Mouse (Mus musculus) ES-E14 (cell line): ENCODE results near the gene Fbxl5. TPM values are rescaled to one million over a fixed set of nuclear protein-coding genes. Genes with fewer than 3 reads are reported as not detected.

Experiments
- DNase-seq: peaks from one replicate; pipeline ENCODE4 v3.0.0-alpha.2; 2013; ENCODE audit warnings: low read depth, low spot score
- H3K27ac ChIP-seq: 2 replicates; pipeline ENCODE4 v1.5.1; 2012; ENCODE audit warnings: low read depth, mild to moderate bottlenecking, low read length, moderate library complexity, mixed read lengths; ENCODE audit not compliant: poor library complexity, insufficient read depth, severe bottlenecking
- H3K36me3 ChIP-seq: 2 replicates; pipeline ENCODE4 v1.6.1; 2012; ENCODE audit warnings: mild to moderate bottlenecking, low read length, moderate library complexity, mixed read lengths; ENCODE audit not compliant: control insufficient read depth, poor library complexity, insufficient read depth, severe bottlenecking
- H3K4me1 ChIP-seq, 2 experiments: fragments of 150-350 bp in 1 of 2; sonication (generic) in 1 of 2; 2 replicates each; pipeline ENCODE4 v1.6.1; 2012; ENCODE audit warnings: low read length in 2 of 2, mild to moderate bottlenecking in 1 of 2, mixed read lengths in 1 of 2; ENCODE audit not compliant: control insufficient read depth in 2 of 2, insufficient read depth in 2 of 2, poor library complexity in 1 of 2
- H3K4me3 ChIP-seq, 2 experiments: fragments of 150-350 bp in 1 of 2; sonication (generic) in 1 of 2; 2 replicates each; pipeline ENCODE4 v1.5.1; 2012; ENCODE audit warnings: low read length in 2 of 2, low read depth in 1 of 2, mild to moderate bottlenecking in 1 of 2, mixed read lengths in 1 of 2; ENCODE audit not compliant: insufficient read depth in 1 of 2, poor library complexity in 1 of 2, severe bottlenecking in 1 of 2
- H3K9ac ChIP-seq: 2 replicates; pipeline ENCODE4 v1.6.1; 2012; ENCODE audit warnings: low read depth, mild to moderate bottlenecking, low read length, mixed read lengths; ENCODE audit not compliant: poor library complexity, insufficient read depth, severe bottlenecking
- H3K9me3 ChIP-seq: fragments of 150-350 bp; sonication (generic); 2 replicates; pipeline ENCODE4 v1.6.1; 2012; ENCODE audit warnings: low read depth, mild to moderate bottlenecking, low read length; ENCODE audit not compliant: control insufficient read depth, insufficient read depth
- CHD2 ChIP-seq: IDR thresholded peaks from 2 replicates; pipeline ENCODE4 v1.6.1; 2014; ENCODE audit warnings: mild to moderate bottlenecking, low read depth, low read length, inconsistent platforms
- HCFC1 ChIP-seq: IDR thresholded peaks from 2 replicates; pipeline ENCODE4 v1.6.1; 2012; ENCODE audit warnings: low read length, inconsistent platforms, borderline replicate concordance; ENCODE audit not compliant: insufficient read depth
- MAFK ChIP-seq: IDR thresholded peaks from 2 replicates; pipeline ENCODE4 v1.6.1; 2014; ENCODE audit warnings: mild to moderate bottlenecking, low read depth, low read length, inconsistent platforms; ENCODE audit not compliant: insufficient read depth
- ZC3H11A ChIP-seq: IDR thresholded peaks from 2 replicates; pipeline ENCODE4 v1.6.1; 2012; ENCODE audit warnings: low read depth, mild to moderate bottlenecking, inconsistent platforms, low read length, borderline replicate concordance
- ZNF384 ChIP-seq: IDR thresholded peaks from 2 replicates; pipeline ENCODE4 v1.6.1; 2012; ENCODE audit warnings: low read depth, low read length, inconsistent platforms
- in situ Hi-C, 2 experiments: fragments of 600-800 bp; cut with MboI; formaldehyde crosslinking; loops; one replicate each; pipeline ENCODE4 v1.15.1; 2025; ENCODE audit warnings: low sequenced_read_pairs in 2 of 2, inconsistent platforms in 1 of 2; ENCODE audit not compliant: unreplicated experiment in 2 of 2
- total RNA-seq: library from RNA; depleted of rRNA; stranded (reverse); fragments of 300-350 nt; gene quantifications from 2 replicates; pipeline ENCODE4 v1.2.3, GENCODE M21; 2012

Gene Fbxl5
- total RNA-seq, 1 experiment = 46.9 TPM

GRCm38 (mm10) chr5:43863642-43864041 is 42.2 kb upstream of the Fbxl5 start:
- Histone ChIP-seq H3K27ac (no peak overlapping the region), H3K9me3 (peaks cover 3% of the 10 kb centered on the region; the same call in 1 of the 2 replicates), H3K4me3 (no peak overlapping the region), H3K36me3 (peaks cover 3% of the 10 kb centered on the region; the same call in 1 of the 2 replicates), H3K9ac (no peak overlapping the region), H3K4me1 (peaks cover 5 to 16% of the 10 kb centered on the region in 2 experiments; a peak in 3 of 4 replicates)
- TF ChIP-seq MAFK = no peak
- in situ Hi-C loops = no loop called here
- no peak for DNase-seq

GRCm38 (mm10) chr5:43860670-43861431 is 39.4 kb upstream of the Fbxl5 start:
- Histone ChIP-seq H3K36me3 (peaks cover 5% of the 10 kb centered on the region; the same call in 1 of the 2 replicates), H3K9ac (no peak overlapping the region), H3K4me1 (peaks cover 2 to 13% of the 10 kb centered on the region in 2 experiments; a peak in 3 of 4 replicates), H3K4me3 (no peak overlapping the region), H3K27ac (peak overlapping the region; percentile 89), H3K9me3 (peaks cover 6% of the 10 kb centered on the region)
- TF ChIP-seq CHD2 (no peak), ZNF384 (no peak), ZC3H11A (no peak)
- DNase-seq = peak; percentile 63
- in situ Hi-C loops = no loop called here

- Histone ChIP-seq H3K4me3 (no peak overlapping the region), H3K9me3 (peaks cover 8% of the 10 kb centered on the region), H3K4me1 (peaks cover 2 to 11% of the 10 kb centered on the region in 2 experiments; a peak in 3 of 4 replicates), H3K9ac (peak overlapping the region; percentile 58), H3K36me3 (peaks cover 5% of the 10 kb centered on the region; the same call in 1 of the 2 replicates), H3K27ac (peak overlapping the region; percentile 87)
- TF ChIP-seq ZC3H11A (no peak), HCFC1 (no peak), ZNF384 (no peak), MAFK (no peak), CHD2 (no peak)
- DNase-seq = no peak
- in situ Hi-C loops = no loop called here
Observed at GRCm38 (mm10) chr5:43860096-43860495, 38.7 kb upstream of the Fbxl5 start.

- Histone ChIP-seq H3K27ac (no peak overlapping the region; the same call in 1 of the 2 replicates), H3K4me1 (peaks cover 2 to 9% of the 10 kb centered on the region in 2 experiments; a peak in 3 of 4 replicates), H3K36me3 (peaks cover 5% of the 10 kb centered on the region; the same call in 1 of the 2 replicates), H3K4me3 (no peak overlapping the region), H3K9ac (no peak overlapping the region; the same call in 1 of the 2 replicates), H3K9me3 (peaks cover 8% of the 10 kb centered on the region)
- in situ Hi-C loops = no loop called here
- no peak for DNase-seq
- TF ChIP-seq MAFK (no peak), ZC3H11A (no peak), CHD2 (no peak), ZNF384 (no peak), HCFC1 (no peak)
Observed at GRCm38 (mm10) chr5:43859663-43860062, 38.2 kb upstream of the Fbxl5 start.

GRCm38 (mm10) chr5:43855769-43856168 is 34.3 kb upstream of the Fbxl5 start:
- no peak overlapping the region for H3K9ac ChIP-seq
- no peak for TF ChIP-seq CHD2
- TF ChIP-seq MAFK = no peak
- no peak for TF ChIP-seq ZNF384
- TF ChIP-seq ZC3H11A = no peak
- no peak for TF ChIP-seq HCFC1
- no peak for DNase-seq
- peaks cover 8% of the 10 kb centered on the region for H3K9me3 ChIP-seq
- H3K27ac ChIP-seq = no peak overlapping the region
- H3K36me3 ChIP-seq = peaks cover 5% of the 10 kb centered on the region; the same call in 1 of the 2 replicates
- H3K4me3 ChIP-seq = no peak overlapping the region
- peaks cover 2 to 4% of the 10 kb centered on the region in 2 experiments; a peak in 3 of 4 replicates for H3K4me1 ChIP-seq
- in situ Hi-C loops = no loop called here
